Mouse (Mus musculus) frontal cortex, postnatal 25 days (tissue): ENCODE measurements at regions not wholly inside any gene's neighbourhood (a gene's known extent, or its start where the extent isn't known, plus 50 kb on each side); places are given as distances from the start of the nearest gene placed in this dataset.

Experiments
- DNase-seq, 2 experiments: peaks; one replicate each; pipeline ENCODE4 v3.0.0; 2022; ENCODE audit warnings: low spot score in 2 of 2

DNA sequence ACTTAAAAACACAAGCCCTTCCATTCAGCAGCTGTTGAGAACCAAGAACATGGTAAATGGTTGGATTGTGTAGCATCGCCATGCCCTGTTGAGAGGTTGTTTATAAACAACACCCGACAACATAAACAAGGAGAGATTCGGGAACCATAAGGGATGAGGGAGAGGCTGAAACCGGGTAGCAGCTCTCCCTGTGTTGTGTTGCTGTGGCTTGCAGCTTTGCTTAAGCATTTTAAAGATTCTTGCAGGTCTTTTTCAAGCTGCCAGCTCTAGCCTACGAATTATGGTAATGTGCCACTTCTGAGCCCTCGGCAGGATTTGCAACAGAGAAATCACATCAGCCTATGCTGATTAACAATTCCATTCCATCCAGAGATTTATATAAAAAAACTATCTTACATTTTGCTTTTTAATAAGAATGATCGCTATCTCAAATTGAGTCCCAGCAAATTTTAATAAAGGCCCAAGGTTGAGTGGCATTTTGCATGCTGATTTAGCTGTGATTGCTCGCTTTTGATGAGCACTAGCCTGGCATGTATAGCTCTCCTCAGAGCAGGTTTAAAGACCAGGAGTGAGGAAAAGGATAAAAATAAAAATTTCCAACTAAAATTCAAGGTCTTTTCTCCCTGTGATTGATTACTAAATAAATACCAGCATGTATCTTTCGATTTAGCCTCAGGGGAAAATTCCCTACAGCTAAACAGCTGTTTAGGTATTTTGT, 445.7 kb upstream of the 4930412O13Rik start:
- no peak for DNase-seq

DNA sequence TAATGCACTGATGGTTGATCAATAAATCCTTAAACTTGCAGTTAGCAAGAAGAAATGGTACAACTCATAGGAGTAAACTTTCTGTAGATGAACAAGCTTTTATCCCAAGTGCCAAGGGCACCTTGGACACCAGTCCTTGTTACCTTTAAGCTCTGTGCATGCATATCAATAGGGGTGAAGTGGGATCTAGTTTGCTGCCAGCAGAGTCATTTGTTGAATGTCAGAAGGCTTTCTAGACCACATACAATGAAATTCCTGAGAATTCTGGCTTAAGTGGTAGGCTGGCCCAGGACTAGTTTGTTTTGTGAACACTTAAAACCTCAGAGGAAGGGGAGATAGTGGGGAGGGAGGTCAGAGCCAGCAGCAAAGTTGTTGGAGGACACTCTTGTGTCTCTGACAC, 437.9 kb upstream of the 4930412O13Rik start:
- no peak for DNase-seq

DNA sequence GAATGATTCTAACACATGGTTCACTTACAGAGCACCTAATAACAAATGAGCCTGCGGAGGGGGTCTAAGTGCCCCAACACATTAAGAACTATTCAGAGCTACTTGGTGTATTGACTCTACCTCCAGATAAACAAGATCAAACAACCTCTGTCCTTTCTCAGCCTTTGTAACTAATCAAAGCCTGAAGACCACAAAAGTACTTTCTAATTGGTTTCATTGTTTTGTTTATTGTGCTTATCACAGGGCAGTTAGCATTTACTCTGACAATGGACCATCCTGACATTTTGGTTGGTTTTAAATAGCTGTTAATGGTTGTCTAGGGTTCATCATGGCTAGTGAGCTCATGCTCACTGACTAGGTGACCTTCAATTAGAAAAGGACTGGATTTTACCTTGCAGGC, 435.2 kb upstream of the 4930412O13Rik start:
- DNase-seq: no peak

DNA sequence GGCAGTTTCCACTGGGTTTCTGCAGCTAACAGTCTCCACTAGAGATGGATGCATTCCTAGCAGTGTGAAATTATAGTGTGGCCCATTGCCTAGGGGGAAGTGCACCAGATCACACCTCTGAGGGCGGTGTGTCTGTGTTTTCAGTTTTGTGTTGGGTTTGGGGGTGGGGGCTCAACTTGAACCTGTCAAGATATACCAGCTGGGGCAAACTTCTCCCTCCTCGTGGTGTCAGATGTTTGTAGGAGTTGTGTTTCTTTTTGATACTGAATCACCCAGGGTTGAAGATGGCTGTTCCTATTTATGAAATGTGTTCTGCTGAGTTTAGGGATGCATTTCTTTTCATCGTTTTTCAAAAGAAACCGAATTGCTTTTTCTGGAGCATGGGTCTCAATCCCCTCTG, 416.6 kb upstream of the 4930412O13Rik start:
- peak in 1 of 2 experiments; percentile 4 for DNase-seq

DNA sequence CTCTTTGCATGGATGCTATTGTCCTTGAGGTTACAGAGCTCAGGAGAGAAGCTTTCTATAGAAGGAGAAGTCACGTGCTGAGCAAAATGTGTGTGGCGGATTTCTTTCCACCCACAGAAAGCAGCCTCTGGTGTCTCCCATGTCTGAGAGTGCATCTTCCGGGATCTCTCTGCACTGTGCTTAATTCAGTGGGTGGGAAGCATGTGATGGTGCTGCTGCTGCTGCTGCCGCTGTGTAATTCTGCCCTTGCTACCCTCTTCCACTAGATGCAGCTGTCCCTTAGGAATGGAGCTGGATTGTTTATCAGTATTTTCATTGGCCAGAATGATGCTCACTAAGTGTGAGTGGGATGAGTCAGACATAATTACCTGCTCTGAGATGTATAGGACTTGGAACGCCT, 416.2 kb upstream of the 4930412O13Rik start:
- DNase-seq: peak in 1 of 2 experiments; percentile 6

DNA sequence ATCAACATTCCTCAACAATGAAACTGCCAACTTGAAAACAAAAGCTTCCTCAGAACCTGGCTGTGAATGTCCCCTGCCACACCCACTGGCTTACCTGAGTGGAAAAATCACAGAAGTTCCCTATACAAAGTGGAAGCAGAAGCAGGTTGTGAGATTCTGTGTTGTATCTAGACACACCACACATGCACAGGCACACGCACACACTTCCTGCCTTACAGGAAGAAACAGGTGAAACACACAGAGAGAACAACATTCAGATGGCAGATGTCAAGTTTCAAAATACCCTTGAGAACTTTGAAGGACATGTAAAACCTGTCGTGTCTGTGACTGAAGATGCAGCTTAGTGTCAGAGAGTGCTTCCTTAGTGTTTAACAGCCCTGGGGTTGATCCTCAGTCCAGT, 413.5 kb upstream of the 4930412O13Rik start:
- no peak for DNase-seq

DNA sequence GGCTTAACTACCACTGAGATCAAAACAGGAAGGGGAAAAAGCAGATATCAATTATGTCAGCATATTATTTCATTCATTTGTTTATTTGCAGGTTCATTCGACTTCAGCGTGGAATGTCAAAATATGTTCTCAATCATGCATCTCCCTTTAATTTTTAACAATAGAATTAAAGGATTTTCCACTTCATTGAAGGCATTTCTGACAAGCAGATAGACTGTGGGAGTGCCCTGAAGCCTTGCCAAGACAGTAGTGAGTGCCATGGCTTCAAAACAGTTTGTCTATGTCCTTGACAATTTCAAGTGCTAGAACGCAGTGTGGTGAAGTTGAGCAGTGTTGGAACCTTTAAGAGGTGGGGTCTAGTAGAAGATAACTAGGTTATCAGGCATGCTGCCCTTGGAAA, 412.4 kb upstream of the 4930412O13Rik start:
- DNase-seq: no peak

DNA sequence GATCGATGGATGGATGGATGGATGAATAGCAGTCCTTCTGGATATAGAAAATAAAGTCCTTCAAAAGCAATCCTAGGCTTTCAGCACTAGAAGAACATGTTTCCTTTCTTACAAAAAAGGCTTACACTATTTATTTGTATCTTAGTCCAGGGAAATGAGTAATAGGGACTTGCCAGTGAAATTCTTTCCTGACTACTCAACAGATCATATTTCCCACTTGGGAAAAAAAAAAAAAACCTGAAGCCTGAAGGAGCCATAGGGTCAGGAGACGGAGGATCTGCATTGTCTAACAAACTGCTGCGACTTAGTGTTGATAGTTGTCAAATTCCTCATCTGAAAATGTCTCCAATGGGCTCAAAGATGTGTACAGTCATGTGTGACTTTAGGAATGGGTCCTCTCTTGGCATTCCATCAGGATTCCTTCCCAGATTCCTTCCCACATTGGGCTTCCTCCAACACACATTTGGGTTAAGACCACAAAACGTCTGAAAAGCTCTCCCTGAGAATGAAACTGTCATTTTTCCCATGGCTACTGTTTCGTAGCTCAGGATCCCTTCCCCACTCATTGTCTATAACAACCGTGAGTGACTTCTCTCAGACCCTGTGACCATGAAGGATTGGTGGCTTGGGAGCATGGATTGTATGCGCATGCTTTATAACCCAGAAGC, 399.2 kb upstream of the 4930412O13Rik start:
- DNase-seq: no peak

DNA sequence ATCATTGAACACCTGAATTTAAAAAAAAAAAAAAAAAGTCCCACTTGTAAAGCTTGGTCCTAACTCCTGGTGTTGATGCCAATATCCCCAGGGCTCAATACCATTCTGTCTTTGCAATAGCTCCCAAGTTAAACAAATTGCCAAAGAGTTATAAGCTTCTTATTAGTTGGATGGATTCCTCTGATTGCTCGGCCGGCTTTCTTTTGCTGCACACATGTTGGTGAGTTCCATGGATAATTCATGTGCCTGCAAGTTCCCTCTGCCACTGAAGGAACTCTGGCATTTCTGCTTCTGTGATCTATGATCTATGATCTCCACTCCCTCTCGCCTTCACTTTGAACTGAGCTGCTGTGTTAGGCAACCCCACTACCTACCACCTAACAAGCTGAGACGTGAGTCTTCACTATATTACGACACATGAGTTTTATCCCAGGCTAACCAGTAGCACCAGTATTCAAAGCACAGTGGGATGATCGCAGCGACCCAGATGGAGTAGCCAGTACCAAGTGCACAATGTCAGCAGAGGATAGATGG, 393.6 kb upstream of the 4930412O13Rik start:
- no peak for DNase-seq

DNA sequence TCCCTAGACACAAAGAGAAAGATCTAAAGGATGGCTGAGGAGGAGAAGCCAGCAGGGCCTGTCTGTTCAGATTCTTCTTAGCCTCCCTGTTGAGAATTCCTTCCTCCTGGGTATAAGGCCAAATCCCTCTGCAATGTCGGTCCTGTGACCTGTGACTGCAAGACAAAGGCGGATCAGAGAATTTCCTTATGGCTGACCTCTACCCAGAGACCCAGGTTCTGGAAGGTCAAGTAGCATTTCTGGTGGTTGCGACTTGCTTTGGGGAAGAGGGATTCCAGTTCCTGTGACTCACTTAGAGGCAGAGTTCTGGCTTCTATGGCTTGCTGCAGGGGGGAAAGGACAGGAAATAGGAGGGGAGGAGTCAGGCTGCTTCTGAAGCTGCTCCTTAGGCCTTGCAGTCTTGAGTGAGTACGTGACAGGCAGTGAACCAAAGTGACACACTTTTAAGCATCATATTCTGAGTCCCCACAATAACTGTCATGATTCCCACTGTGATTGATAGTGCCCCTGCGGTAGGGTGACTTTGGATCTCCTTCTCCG, 387.4 kb upstream of the 4930412O13Rik start:
- DNase-seq: no peak

DNA sequence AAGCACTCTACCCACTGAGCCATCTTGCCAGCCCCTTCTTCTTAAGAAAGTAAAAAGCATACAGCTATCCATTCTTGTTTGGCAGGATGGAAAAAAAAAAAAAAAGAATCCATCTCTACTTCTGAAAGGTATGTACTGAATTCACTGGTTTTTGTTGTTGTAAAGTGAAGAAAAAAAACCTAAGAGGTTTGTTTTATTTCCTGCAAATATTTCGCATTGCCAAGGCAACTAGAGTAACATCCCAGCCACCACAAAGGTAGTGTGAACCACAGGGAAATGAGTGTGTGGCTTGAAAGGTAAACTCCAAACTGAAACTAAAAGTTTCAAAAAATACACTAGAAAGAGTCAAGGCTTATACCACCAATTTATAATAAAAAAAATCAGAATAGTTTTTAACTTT, 361.0 kb upstream of the 4930412O13Rik start:
- DNase-seq: no peak

DNA sequence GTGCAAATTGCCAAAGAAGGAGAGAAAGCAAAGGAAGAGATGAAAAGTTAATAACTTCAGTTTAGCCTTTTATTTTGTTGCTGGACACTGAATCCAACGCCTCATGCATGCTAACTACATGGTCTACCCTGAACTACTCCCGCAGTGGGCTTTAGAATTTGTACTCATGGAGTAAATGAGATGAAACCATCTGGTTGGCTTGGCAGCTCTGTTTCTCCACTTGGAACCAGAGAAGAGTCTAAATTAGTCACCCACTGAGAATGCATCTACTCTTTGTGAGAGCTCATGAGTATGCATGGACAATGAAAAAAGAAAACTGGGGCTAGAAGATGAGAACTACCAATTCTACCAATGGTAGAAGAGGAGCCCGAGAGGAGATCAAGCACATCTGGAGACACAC, 355.1 kb upstream of the 4930412O13Rik start:
- no peak for DNase-seq

DNA sequence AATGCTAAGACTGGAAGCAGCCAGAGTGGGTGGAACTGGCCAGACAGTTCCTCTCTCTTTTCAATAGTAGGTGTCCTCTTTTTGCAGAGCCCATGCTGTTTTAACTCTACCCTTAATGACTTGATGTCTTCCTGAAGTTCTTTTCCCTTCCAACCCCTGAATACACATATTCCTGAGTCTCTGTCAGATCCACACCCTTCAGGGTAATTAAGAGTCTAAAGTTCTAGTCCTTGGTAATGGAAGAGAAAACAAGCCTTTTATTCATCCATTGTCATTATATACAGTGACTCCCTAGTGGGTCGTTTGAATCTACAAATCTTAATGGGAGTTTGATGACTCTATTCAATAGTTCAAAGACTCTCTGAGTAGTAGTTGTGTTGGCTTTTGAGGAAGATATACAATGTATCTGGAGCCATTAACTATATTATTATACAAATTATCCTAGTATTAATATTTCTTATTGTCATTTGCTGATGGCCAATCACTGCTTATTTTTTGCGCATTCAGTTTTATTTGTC, 345.9 kb upstream of the 4930412O13Rik start:
- no peak for DNase-seq

DNA sequence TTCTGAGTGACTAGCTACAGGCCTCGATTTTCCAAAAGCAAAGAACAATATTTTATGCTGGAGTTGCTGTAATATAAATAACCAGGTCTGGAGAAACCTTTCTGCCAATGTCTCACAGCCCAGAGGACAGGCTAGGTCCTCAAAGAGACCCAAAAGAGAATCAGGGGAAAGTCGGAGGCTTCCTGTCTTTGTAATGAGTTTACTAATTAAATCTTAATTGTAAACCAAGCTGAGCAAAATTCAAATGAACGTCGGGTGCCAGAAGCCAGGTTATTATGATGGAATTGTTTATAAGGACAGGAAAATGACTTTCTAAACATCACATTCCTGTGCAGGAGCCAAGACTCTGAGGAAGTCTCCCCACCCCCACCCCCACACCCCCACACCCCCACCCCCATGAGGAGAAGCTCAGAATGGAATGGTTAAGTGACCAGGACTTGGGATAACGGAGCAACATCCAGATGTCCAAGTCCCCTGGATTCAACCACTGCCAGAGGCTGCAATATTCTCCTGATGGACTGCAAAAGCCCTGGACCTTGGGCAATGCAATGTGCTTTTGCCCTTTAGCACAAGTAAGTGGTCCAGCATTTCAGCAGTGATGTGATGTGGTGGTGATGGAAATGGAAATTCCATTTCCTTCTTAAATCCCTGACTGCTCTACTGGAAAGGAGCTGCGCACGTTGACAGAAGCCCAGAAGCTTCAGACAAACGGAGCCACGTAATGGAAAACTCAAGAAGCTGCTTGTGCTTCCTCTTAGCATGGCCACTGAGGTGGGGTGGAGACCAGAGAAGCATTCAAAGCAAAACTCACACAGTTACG, 333.1 kb upstream of the 4930412O13Rik start:
- DNase-seq: no peak

DNA sequence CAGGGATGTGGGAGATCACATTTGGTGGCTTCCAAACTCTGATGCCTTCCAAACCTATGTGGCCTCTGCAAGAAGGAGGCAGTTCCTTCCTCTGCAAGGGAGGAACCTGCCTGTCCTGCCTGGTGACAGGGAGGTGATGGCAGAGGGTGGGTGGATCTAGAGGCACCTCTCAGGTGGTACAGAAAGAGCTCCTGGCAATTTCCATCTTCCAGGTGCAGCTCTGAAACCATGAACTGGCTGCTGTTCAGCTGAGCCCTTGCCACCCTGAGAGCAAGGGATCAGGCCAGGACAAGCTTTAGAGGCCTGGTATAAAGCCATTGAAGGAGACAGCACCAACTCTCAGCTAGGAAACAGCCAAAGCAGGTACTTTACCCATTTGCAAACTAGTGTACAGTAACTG, 327.7 kb upstream of the 4930412O13Rik start:
- no peak for DNase-seq

DNA sequence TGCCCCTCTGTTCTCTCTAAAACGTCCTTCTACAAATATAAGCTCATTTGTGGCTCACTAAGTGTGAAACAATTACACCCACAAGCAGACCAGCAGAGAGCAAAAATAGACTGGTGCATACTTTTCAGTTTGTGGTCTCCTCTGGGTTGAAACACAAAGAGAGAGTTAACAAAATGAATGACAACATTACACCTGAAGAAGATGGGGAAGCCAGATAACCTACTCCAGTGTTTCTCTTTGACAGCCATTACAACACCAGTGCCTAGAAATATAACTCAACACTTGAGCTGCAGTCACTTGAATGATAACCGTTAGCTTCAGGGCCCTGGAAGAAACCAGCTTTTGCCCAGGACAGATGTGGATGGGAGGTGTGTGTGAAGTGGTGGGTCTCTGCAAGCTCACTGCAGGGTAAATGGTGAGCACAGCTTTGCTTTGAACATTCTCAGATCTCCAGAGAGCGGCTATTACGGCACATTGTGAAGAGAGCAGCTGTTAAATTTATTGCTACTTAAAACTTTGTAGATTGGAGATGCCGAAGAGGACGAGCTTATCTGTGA, 316.5 kb upstream of the 4930412O13Rik start:
- no peak for DNase-seq

DNA sequence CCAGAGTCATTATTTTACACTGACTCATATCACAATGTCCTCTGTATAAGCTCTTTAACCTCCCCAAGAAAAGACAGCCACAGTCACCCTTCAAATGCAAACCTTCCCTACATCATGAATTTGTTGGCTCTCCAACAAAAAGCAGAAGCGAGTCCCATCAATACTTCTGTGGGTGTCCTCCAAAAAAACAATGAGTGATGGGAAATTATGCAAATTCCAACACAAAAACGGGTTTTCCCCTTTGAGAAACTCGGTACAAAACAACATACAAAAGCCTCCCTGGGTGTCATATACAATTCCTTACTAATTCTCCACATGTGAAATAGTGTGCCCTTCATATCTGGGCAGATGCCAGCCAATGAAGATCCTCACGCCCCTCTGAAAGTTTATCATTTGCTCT, 311.8 kb upstream of the 4930412O13Rik start:
- DNase-seq: no peak

DNA sequence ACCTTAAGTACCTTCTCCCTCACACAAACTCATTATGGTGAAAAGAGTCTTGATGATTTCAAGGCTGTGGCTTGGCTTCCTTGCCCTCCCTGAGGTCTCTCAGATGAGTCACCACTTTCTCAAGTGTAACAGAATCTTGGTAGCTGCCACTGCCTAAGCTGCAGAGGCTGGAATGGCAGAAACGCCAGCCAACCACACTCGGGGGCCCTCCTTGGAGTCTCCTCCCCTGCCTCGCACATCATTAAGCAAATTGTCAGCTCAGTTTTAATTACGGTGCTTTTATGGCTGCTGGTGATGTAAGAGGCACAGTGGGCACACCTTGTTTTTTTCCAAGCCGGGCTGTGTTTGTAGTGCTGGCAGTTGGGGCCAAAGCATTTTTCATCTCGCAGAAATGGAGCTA, 306.9 kb upstream of the 4930412O13Rik start:
- no peak for DNase-seq

DNA sequence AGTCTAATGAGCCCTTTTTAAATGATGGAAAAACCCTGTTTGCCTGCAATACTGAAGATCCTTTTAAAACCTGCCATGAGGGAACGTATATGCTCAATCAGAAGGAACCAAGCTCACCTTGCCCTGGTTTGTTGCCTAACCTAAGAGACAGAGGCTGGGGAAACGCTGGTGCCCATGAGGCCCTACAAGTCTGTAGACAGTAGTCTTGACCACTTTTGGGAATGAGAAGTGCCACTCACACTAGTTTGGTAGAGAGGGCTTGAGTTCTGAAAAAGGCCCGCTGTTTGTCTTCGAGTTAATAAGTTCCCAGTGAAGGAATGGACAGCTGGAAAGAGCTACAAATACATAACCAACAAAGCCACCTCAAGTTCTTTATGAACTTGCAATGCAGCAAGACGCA, 306.4 kb upstream of the 4930412O13Rik start:
- no peak for DNase-seq

DNA sequence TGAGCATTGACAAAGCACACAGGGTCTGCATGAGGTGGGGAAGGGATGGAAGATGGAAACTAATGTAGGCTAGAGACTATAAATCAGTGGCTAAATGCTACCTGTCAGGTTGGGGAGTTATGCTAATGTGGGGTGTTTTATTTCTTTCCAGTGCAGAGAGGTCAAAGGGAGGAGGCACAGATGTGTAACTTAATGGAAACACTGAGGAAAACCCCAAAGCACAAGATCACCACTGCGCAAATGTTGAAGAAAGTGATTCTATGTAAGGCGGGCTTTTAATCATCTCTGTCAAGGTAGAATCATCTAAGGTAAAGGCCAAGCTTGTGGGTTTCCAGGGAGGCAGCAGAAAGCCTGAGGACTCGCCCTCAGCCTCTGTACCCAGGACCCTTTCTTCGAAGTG, 303.2 kb upstream of the 4930412O13Rik start:
- DNase-seq: no peak

DNA sequence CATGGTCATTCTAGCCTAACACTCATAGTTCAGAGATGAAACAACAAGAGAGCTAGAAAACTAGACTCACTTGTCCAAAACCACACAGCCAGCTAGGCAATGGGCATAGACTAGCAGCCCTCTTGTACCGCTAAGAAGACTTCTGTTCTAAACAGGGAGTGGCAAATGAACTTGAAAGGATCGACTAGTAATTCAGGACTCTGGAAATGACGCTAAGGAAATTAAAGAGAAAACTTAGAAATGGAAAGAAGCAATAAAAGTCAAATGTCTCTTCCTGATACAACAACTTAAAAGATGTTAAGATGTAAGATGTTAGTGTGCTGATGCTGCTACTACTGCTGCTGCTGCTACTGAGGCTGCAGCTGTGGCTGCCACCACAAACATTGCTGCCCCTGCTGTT, 293.7 kb upstream of the 4930412O13Rik start:
- DNase-seq: no peak

DNA sequence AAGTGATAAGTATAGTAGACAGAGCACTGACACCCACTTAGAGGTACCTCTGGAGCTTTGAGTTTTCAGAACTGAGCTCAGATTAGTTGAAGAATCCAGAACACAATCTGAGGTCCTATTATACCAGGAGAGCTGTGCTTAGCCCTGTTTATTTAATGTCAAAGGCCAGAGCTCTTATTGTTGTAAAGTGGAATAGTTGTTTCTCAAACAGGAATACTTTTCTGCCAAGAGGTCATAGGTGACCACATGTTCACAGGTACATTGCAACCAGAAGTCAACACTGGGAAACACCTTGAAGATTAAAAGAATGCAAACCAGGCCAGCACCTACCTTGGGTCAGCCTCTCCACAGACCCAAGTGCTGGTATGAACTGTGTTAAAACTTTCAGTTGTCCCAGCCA, 291.9 kb upstream of the 4930412O13Rik start:
- no peak for DNase-seq
